Mouse (Mus musculus) effector memory CD4-positive, alpha-beta T cell, adult 5 months (primary cell): ENCODE measurements around the gene Skint5. TPM values are rescaled to one million over a fixed set of nuclear protein-coding genes. Genes with fewer than 3 reads are reported as not detected.

Experiments used
- polyA plus RNA-seq: library from polyadenylated mRNA; unstranded; fragments of 100-300 nt; shearing (Covaris generic); gene quantifications from one replicate; pipeline ENCODE4 v1.2.1, GENCODE M21; 2017

Skint5 gene
- polyA plus RNA-seq, result not detected

DNA sequence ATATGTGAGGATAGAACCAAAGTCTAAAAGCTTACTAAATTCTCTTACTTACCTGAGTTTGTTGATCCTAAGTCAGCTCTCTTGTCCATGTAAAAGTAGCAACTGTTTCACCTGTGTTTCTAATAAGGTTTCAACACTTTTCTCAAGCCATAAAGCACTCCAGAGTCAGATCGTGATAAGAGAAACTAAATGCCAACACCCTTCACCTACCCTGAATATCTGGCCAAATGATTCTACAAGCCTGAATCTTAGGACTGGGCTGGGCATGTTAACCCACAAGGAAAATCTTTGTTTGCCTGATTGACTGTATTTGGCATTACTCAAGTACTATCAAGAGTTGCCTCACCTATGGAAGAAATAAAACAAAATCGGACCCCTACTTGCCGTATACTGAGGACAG is at the start of gene Skint5:
Gene Skint5, minus strand, starts transcription at position 101 of the 400 bp plus-strand sequence.

Other genes with a start within 250 kb of the Skint5 start
- not detected for gene Skint11, start 163.9 kb upstream of the Skint5 start, polyA plus RNA-seq